Mouse (Mus musculus) intestine, embryonic 15.5 days (tissue): ENCODE measurements around the gene Tmem50a. TPM values are rescaled to one million over a fixed set of nuclear protein-coding genes. Genes with fewer than 3 reads are reported as not detected.
"Not testable (repeated sequence)": the region's sequence is repeated elsewhere in the genome, so short reads cannot be mapped to it uniquely, and the experiment has no call there.

Experiments
- ATAC-seq: fragments of 200-750 bp; cut with Nextera tagmentation; 2 replicates; pipeline ENCODE4 v1.8.0; 2017; ENCODE audit warnings: moderate TSS enrichment, moderate library complexity
- H3K27ac ChIP-seq: fragments of 300-500 bp; sonication (generic); 2 replicates; pipeline ENCODE4 v1.5.1; 2015; ENCODE audit warnings: mild to moderate bottlenecking, inconsistent platforms
- H3K27me3 ChIP-seq: fragments of 300-500 bp; sonication (generic); replicated peaks from 2 replicates; pipeline ENCODE4 v1.6.1; 2015; ENCODE audit warnings: inconsistent platforms
- H3K36me3 ChIP-seq: fragments of 300-500 bp; sonication (generic); 2 replicates; pipeline ENCODE4 v1.6.1; 2015; ENCODE audit warnings: inconsistent platforms
- H3K4me1 ChIP-seq: fragments of 300-500 bp; sonication (generic); replicated peaks from 2 replicates; pipeline ENCODE4 v1.6.1; 2015; ENCODE audit warnings: inconsistent platforms
- H3K4me2 ChIP-seq: fragments of 300-500 bp; sonication (generic); replicated peaks from 2 replicates; pipeline ENCODE4 v1.6.1; 2015; ENCODE audit warnings: mild to moderate bottlenecking, inconsistent platforms
- H3K4me3 ChIP-seq: fragments of 300-500 bp; sonication (generic); replicated peaks from 2 replicates; pipeline ENCODE4 v1.5.1; 2015; ENCODE audit warnings: inconsistent platforms
- H3K9ac ChIP-seq: fragments of 300-500 bp; sonication (generic); 2 replicates; pipeline ENCODE4 v1.6.1; 2015; ENCODE audit warnings: inconsistent platforms
- H3K9me3 ChIP-seq: fragments of 300-500 bp; sonication (generic); 2 replicates; pipeline ENCODE4 v1.6.1; 2016; ENCODE audit warnings: inconsistent platforms
- WGBS: fragments of 180-500 bp; shearing (Covaris S2); methylation state at CpG from one replicate; pipeline ENCODE4 v1.1.7; 2015; 5-methylcytosine and 5-hydroxymethylcytosine counted together
- polyA plus RNA-seq: library from polyadenylated mRNA; unstranded; fragments of >200 nt; fragmentation: Nextera tagmentation; extraction: Ambion mirVana; gene quantifications from 2 replicates; pipeline ENCODE4 v1.2.1, GENCODE M21; 2015

Gene Tmem50a
- polyA plus RNA-seq, 1 experiment from 2014 or later, result 146 TPM

DNA sequence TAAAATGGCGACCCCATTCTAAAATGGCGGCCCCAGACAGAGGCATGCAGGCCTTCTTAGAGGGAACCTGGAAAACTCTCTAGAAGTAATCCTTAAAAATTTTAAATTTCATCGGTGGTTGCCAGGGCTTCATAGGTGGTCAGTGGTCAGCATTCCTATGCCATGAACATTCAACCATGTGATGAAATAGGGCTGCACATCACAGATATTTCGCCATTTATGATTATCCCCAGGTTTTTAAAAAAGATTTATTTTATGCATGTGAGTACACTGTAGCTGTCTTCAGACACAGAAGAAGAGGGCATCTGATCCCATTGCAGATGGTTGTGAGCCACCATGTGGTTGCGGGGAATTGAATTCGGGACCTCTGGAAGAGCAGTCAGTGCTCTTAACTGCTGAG is 5.8 kb upstream of the Tmem50a start:
- Histone ChIP-seq H3K36me3 (no peaks in the 10 kb centered on the region; the same call in none of the 2 replicates), H3K9me3 (no peaks in the 10 kb centered on the region), H3K4me3 (no peak overlapping the region), H3K27me3 (no peaks in the 10 kb centered on the region), H3K9ac (no peak overlapping the region), H3K27ac (no peak overlapping the region), H3K4me1 (peaks cover 11% of the 10 kb centered on the region), H3K4me2 (no peak overlapping the region)
- ATAC-seq, result no peak
- WGBS, result 94% methylated on average over 6 of the region's 6 CpGs

DNA sequence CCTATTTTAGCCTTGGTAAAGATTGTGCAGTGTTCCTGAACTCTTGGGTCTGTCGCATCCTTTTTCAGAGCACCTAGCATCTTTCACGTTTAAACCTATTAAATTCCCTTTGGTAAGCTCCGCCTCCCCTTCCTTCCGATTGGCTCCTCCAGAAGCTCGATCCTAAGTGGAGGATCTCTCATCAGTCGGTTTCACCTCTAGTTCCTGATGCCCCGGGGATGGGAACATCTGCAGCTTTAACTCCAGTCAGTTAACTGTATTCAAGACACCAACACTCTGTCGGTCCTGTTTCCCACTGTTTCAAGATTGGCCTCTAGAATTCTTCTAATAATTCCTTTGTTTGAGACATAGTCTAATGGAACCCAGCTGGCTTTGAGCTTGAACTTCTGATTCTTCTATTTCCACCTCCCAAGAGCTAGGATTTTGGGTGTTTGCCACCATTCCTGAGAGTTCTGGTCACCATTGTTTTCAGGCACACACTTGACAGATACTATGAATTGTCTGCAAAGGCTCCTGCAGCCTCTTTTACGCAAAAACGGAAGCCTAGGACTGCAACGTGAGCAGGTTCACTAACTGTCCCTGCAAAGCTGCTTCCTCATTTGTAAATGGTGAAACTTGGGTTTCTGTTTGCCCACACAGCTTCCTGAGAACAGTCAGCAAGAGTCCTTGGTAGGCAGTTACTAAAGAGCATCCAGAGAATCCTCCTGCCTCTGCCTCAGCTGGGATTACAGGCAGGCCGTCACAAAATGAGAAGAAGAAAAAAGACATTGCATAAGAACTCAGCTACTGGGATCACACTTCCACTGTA is 5.1 kb upstream of the Tmem50a start:
- H3K4me3 ChIP-seq, result no peak overlapping the region
- H3K9ac ChIP-seq, result no peak overlapping the region
- H3K4me1 ChIP-seq, result peaks cover 11% of the 10 kb centered on the region
- H3K36me3 ChIP-seq, result no peaks in the 10 kb centered on the region
- H3K27me3 ChIP-seq, result no peaks in the 10 kb centered on the region
- ATAC-seq, result no peak
- no peaks in the 10 kb centered on the region for H3K9me3 ChIP-seq
- H3K4me2 ChIP-seq, result no peak overlapping the region
- 38% methylated on average over 12 of the region's 12 CpGs for WGBS
- no peak overlapping the region for H3K27ac ChIP-seq

DNA sequence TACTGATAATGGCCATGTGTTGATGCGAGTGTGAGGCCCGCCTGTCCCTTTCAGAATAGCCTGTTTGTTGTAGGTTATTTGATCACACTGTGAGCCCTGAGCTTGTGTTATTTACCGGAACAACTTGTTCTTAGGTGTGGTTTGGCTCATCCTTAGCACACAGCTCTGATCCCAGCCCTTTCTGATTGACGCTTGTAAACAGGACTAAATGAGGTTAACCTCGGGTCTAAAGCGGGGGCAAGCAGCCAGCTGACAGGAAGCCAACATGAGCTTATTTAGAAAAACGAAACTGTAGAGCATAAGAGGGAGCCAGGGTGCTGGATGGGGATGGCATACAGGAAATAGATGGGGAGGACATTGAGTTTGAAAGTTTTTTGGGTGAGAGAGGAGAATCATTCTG is 3.6 kb upstream of the Tmem50a start:
- Histone ChIP-seq H3K9ac (no peak overlapping the region), H3K27ac (no peak overlapping the region), H3K4me1 (peaks cover 14% of the 10 kb centered on the region), H3K9me3 (no peaks in the 10 kb centered on the region), H3K4me2 (no peak overlapping the region), H3K36me3 (no peaks in the 10 kb centered on the region), H3K27me3 (no peaks in the 10 kb centered on the region), H3K4me3 (no peak overlapping the region)
- ATAC-seq, result no peak
- WGBS, result 53% methylated on average over 7 of the region's 7 CpGs

DNA sequence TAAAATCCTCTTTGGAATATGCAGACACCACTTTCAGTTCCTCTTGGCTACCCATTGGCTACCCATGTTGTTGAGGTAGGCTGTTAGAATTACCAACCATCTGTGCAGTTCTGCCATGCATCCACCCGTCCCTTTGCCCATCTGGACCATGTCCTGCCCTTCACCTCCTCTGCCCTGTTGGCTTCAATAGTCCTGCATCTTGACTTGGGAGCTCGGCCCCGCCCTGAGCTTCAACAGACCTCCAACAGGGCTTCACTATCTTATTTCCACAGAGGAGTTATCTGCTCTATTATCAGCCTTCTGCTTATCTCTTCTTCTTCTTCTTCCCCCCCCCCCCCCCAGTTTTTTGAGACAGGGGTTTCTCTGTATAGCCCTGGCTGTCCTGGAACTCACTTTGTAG is 2.4 kb upstream of the Tmem50a start:
- 73% methylated on average over 3 of the region's 3 CpGs for WGBS
- Histone ChIP-seq H3K9me3 (no peaks in the 10 kb centered on the region), H3K9ac (no peak overlapping the region), H3K4me3 (no peak overlapping the region), H3K36me3 (no peaks in the 10 kb centered on the region), H3K4me1 (peaks cover 13% of the 10 kb centered on the region), H3K4me2 (no peak overlapping the region), H3K27me3 (no peaks in the 10 kb centered on the region), H3K27ac (no peak overlapping the region)
- no peak for ATAC-seq

DNA sequence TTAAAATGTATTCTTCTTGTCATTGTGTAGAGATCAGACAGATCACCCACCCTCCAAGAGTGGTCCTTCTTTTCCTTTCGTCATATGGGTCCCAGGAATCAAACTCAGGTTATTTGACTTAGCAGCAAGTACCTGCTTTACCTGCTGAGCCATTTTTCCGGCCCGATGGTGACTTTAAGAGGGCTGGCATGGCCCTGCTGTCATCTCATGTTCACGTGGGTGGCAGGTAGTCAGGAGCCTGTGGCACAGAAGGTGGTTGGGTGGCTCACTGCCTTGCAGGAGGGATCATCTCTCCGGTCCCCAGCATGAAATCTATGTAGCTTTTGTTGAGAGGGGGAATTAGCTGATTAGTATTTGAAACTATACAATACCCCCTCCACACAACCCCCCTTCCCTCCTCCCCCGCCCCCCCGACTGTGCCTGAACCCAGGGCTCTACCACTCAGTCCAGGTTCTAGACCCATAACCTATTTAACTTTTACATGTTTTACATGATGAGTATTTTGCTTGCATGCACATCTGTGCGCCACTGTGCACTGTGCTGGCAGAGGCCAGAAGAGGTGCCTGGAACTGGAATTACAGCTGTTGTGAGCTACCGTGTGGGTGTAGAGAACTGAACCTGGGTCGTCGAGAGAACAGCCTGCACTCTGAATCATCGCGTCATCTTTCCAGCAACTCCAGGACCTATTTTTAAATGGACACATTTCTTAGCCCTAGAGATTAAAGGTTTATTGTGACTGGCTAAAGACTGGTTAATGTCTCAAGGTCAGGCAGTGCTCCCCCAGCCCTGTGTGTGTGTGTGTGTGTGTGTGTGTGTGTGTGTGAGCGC is 613 bp upstream of the Tmem50a start:
- Histone ChIP-seq H3K27ac (peak overlapping the region; percentile 91), H3K4me2 (peak overlapping the region; percentile 71), H3K4me3 (peak overlapping the region; percentile 95), H3K36me3 (peaks cover 4% of the 10 kb centered on the region; the same call in 1 of the 2 replicates), H3K9me3 (no peaks in the 10 kb centered on the region), H3K9ac (peak overlapping the region; percentile 89; the same call in 1 of the 2 replicates), H3K27me3 (no peaks in the 10 kb centered on the region), H3K4me1 (peaks cover 12% of the 10 kb centered on the region)
- ATAC-seq, result peak; percentile 54
- WGBS, result 55% methylated on average over 14 of the region's 14 CpGs

DNA sequence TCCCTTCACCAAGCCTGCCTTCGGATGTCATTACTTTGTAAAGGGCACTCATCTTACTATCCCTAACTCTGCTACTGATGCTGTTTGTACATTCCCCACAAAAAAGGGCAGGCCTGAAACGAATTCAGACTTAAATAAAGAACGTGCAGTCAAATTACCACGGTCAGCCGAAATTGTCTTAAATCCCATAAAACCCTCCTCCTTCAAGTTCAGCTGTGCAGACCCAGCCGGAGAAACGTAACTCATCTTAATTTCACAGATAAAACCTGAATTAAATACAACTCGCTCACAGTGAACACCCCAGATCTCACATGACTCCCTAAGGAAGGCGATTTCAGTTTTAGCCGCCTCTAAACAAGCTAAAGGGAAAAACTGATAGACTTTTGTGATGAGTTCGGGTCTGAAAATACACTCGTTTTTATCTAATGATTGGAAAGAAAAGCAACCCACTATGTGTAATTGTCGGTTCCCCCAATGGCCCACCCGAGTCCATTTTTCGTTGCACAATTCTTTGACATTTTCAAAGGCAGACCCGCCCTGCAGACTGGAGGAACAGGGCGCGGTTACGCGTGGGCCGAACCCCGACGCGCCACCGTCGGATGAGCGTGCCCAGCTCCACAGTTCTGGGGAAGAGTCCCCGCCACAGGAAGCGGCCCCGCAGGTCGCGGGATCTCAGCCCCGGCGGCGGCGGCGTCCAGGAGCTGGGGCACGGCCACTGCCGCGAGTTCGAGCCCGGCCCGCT is 531 bp downstream of the Tmem50a start:
- ATAC-seq, result peak; percentile 75
- Histone ChIP-seq H3K4me2 (peak overlapping the region; percentile 71), H3K27me3 (no peaks in the 10 kb centered on the region), H3K4me1 (peaks cover 12% of the 10 kb centered on the region), H3K9ac (peak overlapping the region; percentile 89), H3K4me3 (peak overlapping the region; percentile 95), H3K9me3 (no peaks in the 10 kb centered on the region), H3K27ac (peak overlapping the region; percentile 91), H3K36me3 (peaks cover 7% of the 10 kb centered on the region)
- under 1% methylated on average over 43 of the region's 43 CpGs for WGBS

DNA sequence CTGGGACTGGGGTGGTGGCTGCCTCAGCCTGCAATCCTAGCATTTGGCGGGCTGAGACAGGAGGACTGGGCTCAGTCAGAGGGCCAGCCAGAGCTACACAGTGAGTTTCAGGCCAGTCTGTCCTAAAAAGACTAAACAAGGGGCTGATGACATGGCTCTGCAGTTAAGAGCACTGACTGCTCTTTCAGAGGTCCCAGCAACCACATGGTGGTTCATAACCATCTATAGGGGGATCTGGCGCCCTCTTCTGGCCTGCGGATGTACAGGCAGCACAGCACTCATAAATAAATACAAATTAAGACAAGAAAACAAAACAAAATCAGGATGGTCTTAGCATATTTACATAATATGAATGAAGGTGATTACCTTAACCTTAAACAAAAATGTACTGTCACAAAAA is 1.4 kb downstream of the Tmem50a start:
- WGBS, result 35% methylated on average over 3 of the region's 3 CpGs
- peaks cover 12% of the 10 kb centered on the region for H3K4me1 ChIP-seq
- no peaks in the 10 kb centered on the region for H3K9me3 ChIP-seq
- no peak overlapping the region for H3K9ac ChIP-seq
- no peak for ATAC-seq
- peak overlapping the region; percentile 1; the same call in 1 of the 2 replicates for H3K4me3 ChIP-seq
- H3K36me3 ChIP-seq, result peaks cover 16% of the 10 kb centered on the region
- no peaks in the 10 kb centered on the region for H3K27me3 ChIP-seq
- peak overlapping the region; percentile 71 for H3K4me2 ChIP-seq
- H3K27ac ChIP-seq, result no peak overlapping the region

DNA sequence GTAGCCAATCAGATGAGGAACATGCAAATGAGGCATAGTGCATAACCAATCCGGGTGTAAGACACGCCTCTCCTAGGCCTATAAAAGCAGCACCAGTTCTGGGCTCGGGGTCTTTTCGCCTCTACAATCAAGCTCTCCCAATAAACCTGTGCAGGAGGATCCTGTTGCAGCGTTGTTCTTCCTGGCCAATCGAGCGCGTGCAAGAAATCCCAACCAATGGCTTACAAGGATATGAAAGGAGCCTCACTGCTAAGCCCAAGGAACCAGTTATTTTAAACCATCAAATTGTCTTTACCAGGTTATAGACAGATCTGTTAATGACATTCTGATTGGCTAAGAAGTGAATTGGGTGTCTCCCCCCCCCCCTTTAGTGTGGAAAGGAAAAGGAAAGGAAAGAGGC is 3.4 kb downstream of the Tmem50a start:
- not testable (repeated sequence) for ATAC-seq, H3K27me3 ChIP-seq, H3K4me3 ChIP-seq, H3K9me3 ChIP-seq, H3K4me2 ChIP-seq, H3K27ac ChIP-seq, H3K9ac ChIP-seq
- 99% methylated on average over 6 of the region's 8 CpGs for WGBS
- Histone ChIP-seq H3K4me1 (peaks cover 12% of the 10 kb centered on the region), H3K36me3 (peaks cover 20% of the 10 kb centered on the region)

DNA sequence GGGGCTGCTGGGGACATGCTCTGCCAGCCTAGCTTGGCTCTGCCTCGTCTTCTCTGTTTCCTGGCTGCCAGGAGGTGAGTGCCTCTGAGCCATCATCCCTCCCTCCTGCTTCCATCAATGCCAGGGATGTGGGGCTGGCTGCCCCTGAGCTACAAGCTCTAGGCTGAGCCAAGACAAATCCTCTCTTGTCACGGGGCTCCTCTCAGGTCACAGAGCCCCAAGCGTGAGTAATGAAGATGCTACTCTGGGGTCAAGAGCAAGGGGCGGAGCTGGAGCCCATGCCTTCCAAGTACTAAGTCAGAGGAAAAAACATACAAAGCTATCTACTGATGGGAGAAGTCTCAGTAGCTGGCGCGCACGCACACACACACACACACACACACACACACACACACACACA is 11.8 kb downstream of the Tmem50a start:
- no peak for ATAC-seq
- Histone ChIP-seq H3K4me1 (no peaks in the 10 kb centered on the region), H3K27me3 (no peaks in the 10 kb centered on the region), H3K4me3 (no peak overlapping the region), H3K9ac (no peak overlapping the region), H3K36me3 (peaks cover 45% of the 10 kb centered on the region), H3K4me2 (no peak overlapping the region), H3K27ac (no peak overlapping the region), H3K9me3 (no peaks in the 10 kb centered on the region)
- WGBS, result 75% methylated on average over 7 of the region's 7 CpGs

DNA sequence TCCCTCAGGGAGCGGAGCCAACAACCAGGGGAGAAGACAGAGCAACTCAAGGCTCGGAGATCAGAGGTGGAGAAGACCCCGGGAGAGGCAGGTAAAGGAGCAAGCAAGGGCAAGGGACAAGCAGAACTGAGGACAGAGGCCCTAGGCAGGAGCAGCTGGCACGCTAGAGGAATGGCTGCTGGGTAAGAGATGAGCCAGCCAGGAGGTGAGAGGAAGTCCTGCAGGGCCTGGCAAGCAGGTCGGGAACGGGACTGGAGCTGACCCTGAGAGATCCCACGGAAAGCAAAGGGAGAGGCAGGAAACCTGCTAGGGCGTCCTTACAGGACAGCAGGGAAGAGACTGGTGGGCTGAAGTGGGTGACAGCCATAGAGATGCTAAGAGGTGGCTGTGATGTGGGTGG is 13.7 kb downstream of the Tmem50a start:
- Histone ChIP-seq H3K4me1 (no peaks in the 10 kb centered on the region), H3K9me3 (no peaks in the 10 kb centered on the region), H3K36me3 (peaks cover 50% of the 10 kb centered on the region), H3K4me3 (no peak overlapping the region), H3K4me2 (no peak overlapping the region), H3K27ac (no peak overlapping the region), H3K9ac (no peak overlapping the region), H3K27me3 (no peaks in the 10 kb centered on the region)
- WGBS, result 87% methylated on average over 8 of the region's 8 CpGs
- no peak for ATAC-seq

DNA sequence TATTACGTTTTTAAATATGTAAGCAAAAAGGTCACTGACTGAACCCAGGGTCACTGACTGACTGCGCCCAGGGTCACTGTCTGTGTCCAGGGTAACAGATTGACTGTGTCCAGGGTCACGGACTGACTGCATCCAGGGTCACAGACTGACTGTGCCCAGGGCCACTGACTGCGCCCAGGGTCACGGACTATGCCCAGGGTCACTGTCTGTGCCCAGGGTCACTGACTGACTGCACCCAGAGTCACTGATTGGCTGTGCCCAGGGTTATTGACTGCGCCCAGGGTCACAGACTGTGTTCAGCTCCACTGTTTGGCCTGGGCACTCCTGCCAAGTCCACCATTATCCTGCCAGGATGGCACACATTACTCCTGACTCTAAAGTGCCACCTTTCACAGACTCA is 17.6 kb downstream of the Tmem50a start:
- Histone ChIP-seq H3K27me3 (no peaks in the 10 kb centered on the region), H3K4me2 (no peak overlapping the region), H3K27ac (no peak overlapping the region), H3K36me3 (peaks cover 27% of the 10 kb centered on the region), H3K9ac (no peak overlapping the region), H3K4me1 (no peaks in the 10 kb centered on the region), H3K9me3 (no peaks in the 10 kb centered on the region), H3K4me3 (no peak overlapping the region)
- no peak for ATAC-seq
- 82% methylated on average over 6 of the region's 6 CpGs for WGBS

DNA sequence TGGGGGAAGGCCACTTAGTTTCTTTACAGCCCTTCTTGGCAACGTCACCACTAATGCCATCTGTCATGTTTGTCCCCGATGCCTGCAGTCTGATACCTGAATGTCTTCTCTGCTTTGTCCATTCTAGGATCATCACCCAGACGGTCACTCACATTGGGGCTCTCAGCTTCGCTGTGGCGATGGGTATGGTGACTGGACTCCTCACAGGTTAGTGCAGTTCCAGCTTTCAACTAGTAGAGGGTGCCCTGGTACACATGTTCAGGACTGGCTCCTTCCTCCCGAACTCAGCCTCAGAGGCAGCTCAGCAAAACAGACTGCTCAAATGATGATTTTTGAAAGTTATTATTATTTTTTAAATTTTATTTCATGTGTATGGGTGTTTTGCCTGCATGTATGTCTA is 22.7 kb downstream of the Tmem50a start:
- Histone ChIP-seq H3K4me1 (no peaks in the 10 kb centered on the region), H3K36me3 (peaks cover 5% of the 10 kb centered on the region; the same call in 1 of the 2 replicates), H3K4me2 (no peak overlapping the region), H3K27me3 (no peaks in the 10 kb centered on the region), H3K9ac (no peak overlapping the region), H3K4me3 (no peak overlapping the region), H3K9me3 (no peaks in the 10 kb centered on the region), H3K27ac (no peak overlapping the region)
- ATAC-seq, result no peak
- 74% methylated on average over 6 of the region's 6 CpGs for WGBS
